Mouse (Mus musculus): ENCODE measurements around the gene Ccdc142. TPM values are rescaled to one million over a fixed set of nuclear protein-coding genes. Genes with fewer than 3 reads are reported as not detected.

Gene Ccdc142
- total RNA-seq, 1 experiment: 4.6 TPM

- peak within 1 kb of the TSS; percentile 42; the same call in 1 of the 2 replicates for H3K9ac ChIP-seq (ENCODE audit: insufficient read depth, low read depth, low read length, poor library complexity, severe bottlenecking)
- peak within 1 kb of the TSS; percentile 48 to 61 for H3K4me3 ChIP-seq (ENCODE audit: insufficient read depth in 1 of 2, low read depth in 1 of 2, low read length in 2 of 2, poor library complexity in 1 of 2, severe bottlenecking in 1 of 2)
- TF ChIP-seq MAFK (IDR thresholded peaks at IDR 0.05; ENCODE audit: insufficient read depth, low read depth, low read length): no peak
- TF ChIP-seq ZC3H11A (IDR thresholded peaks at IDR 0.05; ENCODE audit: borderline replicate concordance, low read depth, low read length): no peak
- no peak for TF ChIP-seq ZNF384 (IDR thresholded peaks at IDR 0.05; ENCODE audit: low read depth, low read length)
- no peak for TF ChIP-seq CHD2 (IDR thresholded peaks at IDR 0.05; ENCODE audit: low read depth, low read length)
- no peak for TF ChIP-seq HCFC1 (IDR thresholded peaks at IDR 0.05; ENCODE audit: borderline replicate concordance, insufficient read depth, low read length)
- H3K36me3 ChIP-seq (ENCODE audit: control insufficient read depth, insufficient read depth, low read length, poor library complexity, severe bottlenecking): no peaks in the 10 kb centered on the region; the same call in 1 of the 2 replicates
- no peak for DNase-seq (ENCODE audit: low read depth, low spot score)
- no peaks in the 10 kb centered on the region for H3K9me3 ChIP-seq (ENCODE audit: control insufficient read depth, insufficient read depth, low read depth, low read length)
- peaks cover 0 to 2% of the 10 kb centered on the region in 2 experiments; a peak in 1 of 4 replicates for H3K4me1 ChIP-seq (ENCODE audit: control insufficient read depth in 2 of 2, insufficient read depth in 2 of 2, low read length in 2 of 2, poor library complexity in 1 of 2)
- in situ Hi-C loops (cut with MboI; ENCODE audit: low sequenced_read_pairs in 2 of 2, unreplicated experiment in 2 of 2): no loop called here
- no peak within 1 kb of the TSS for H3K27ac ChIP-seq (ENCODE audit: insufficient read depth, low read depth, low read length, poor library complexity, severe bottlenecking)
These were observed 15.0 kb upstream of the Ccdc142 start, which contains the start of gene Lbx2 for GRCm38 (mm10) chr6:83086121-83087035. TSS of gene Lbx2 (plus strand) at chr6:83086367.

- H3K9me3 ChIP-seq (ENCODE audit: control insufficient read depth, insufficient read depth, low read depth, low read length): no peaks in the 10 kb centered on the region
- H3K9ac ChIP-seq (ENCODE audit: insufficient read depth, low read depth, low read length, poor library complexity, severe bottlenecking): no peak overlapping the region
- no peak for DNase-seq (ENCODE audit: low read depth, low spot score)
- TF ChIP-seq ZC3H11A (IDR thresholded peaks at IDR 0.05; ENCODE audit: borderline replicate concordance, low read depth, low read length): no peak
- no peak for TF ChIP-seq ZNF384 (IDR thresholded peaks at IDR 0.05; ENCODE audit: low read depth, low read length)
- no peak for TF ChIP-seq HCFC1 (IDR thresholded peaks at IDR 0.05; ENCODE audit: borderline replicate concordance, insufficient read depth, low read length)
- TF ChIP-seq CHD2 (IDR thresholded peaks at IDR 0.05; ENCODE audit: low read depth, low read length): no peak
- TF ChIP-seq MAFK (IDR thresholded peaks at IDR 0.05; ENCODE audit: insufficient read depth, low read depth, low read length): no peak
- H3K4me1 ChIP-seq (ENCODE audit: control insufficient read depth in 2 of 2, insufficient read depth in 2 of 2, low read length in 2 of 2, poor library complexity in 1 of 2): peaks cover 0 to 2% of the 10 kb centered on the region in 2 experiments; a peak in 1 of 4 replicates
- H3K36me3 ChIP-seq (ENCODE audit: control insufficient read depth, insufficient read depth, low read length, poor library complexity, severe bottlenecking): no peaks in the 10 kb centered on the region
- H3K27ac ChIP-seq (ENCODE audit: insufficient read depth, low read depth, low read length, poor library complexity, severe bottlenecking): no peak overlapping the region
- in situ Hi-C loops (cut with MboI; ENCODE audit: low sequenced_read_pairs in 2 of 2, unreplicated experiment in 2 of 2): no loop called here
- peak overlapping the region; percentile 37 to 61; a peak in 3 of 4 replicates for H3K4me3 ChIP-seq (ENCODE audit: insufficient read depth in 1 of 2, low read depth in 1 of 2, low read length in 2 of 2, poor library complexity in 1 of 2, severe bottlenecking in 1 of 2)
These were observed 14.0 kb upstream of the Ccdc142 start for GRCm38 (mm10) chr6:83087205-83087925.

GRCm38 (mm10) chr6:83087926-83088260, 13.5 kb upstream of the Ccdc142 start:
- TF ChIP-seq ZNF384 (IDR thresholded peaks at IDR 0.05; ENCODE audit: low read depth, low read length) (no peak), CHD2 (IDR thresholded peaks at IDR 0.05; ENCODE audit: low read depth, low read length) (no peak), ZC3H11A (IDR thresholded peaks at IDR 0.05; ENCODE audit: borderline replicate concordance, low read depth, low read length) (no peak), HCFC1 (IDR thresholded peaks at IDR 0.05; ENCODE audit: borderline replicate concordance, insufficient read depth, low read length) (no peak), MAFK (IDR thresholded peaks at IDR 0.05; ENCODE audit: insufficient read depth, low read depth, low read length) (no peak)
- no peak overlapping the region for H3K9ac ChIP-seq (ENCODE audit: insufficient read depth, low read depth, low read length, poor library complexity, severe bottlenecking)
- DNase-seq (ENCODE audit: low read depth, low spot score): no peak
- no peak overlapping the region for H3K27ac ChIP-seq (ENCODE audit: insufficient read depth, low read depth, low read length, poor library complexity, severe bottlenecking)
- in situ Hi-C loops (cut with MboI; ENCODE audit: low sequenced_read_pairs in 2 of 2, unreplicated experiment in 2 of 2): no loop called here
- H3K4me1 ChIP-seq (ENCODE audit: control insufficient read depth in 2 of 2, insufficient read depth in 2 of 2, low read length in 2 of 2, poor library complexity in 1 of 2): peaks cover 0 to 2% of the 10 kb centered on the region in 2 experiments; a peak in 1 of 4 replicates
- H3K36me3 ChIP-seq (ENCODE audit: control insufficient read depth, insufficient read depth, low read length, poor library complexity, severe bottlenecking): no peaks in the 10 kb centered on the region
- H3K9me3 ChIP-seq (ENCODE audit: control insufficient read depth, insufficient read depth, low read depth, low read length): no peaks in the 10 kb centered on the region
- H3K4me3 ChIP-seq (ENCODE audit: insufficient read depth in 1 of 2, low read depth in 1 of 2, low read length in 2 of 2, poor library complexity in 1 of 2, severe bottlenecking in 1 of 2): peak overlapping the region; percentile 37 to 61; a peak in 3 of 4 replicates

- no peak overlapping the region for H3K4me3 ChIP-seq (ENCODE audit: insufficient read depth in 1 of 2, low read depth in 1 of 2, low read length in 2 of 2, poor library complexity in 1 of 2, severe bottlenecking in 1 of 2)
- no peak overlapping the region for H3K27ac ChIP-seq (ENCODE audit: insufficient read depth, low read depth, low read length, poor library complexity, severe bottlenecking)
- no peak for DNase-seq (ENCODE audit: low read depth, low spot score)
- TF ChIP-seq CHD2 (IDR thresholded peaks at IDR 0.05; ENCODE audit: low read depth, low read length) (no peak), HCFC1 (IDR thresholded peaks at IDR 0.05; ENCODE audit: borderline replicate concordance, insufficient read depth, low read length) (no peak), MAFK (IDR thresholded peaks at IDR 0.05; ENCODE audit: insufficient read depth, low read depth, low read length) (no peak), ZC3H11A (IDR thresholded peaks at IDR 0.05; ENCODE audit: borderline replicate concordance, low read depth, low read length) (no peak), ZNF384 (IDR thresholded peaks at IDR 0.05; ENCODE audit: low read depth, low read length) (no peak)
- in situ Hi-C loops (cut with MboI; ENCODE audit: low sequenced_read_pairs in 2 of 2, unreplicated experiment in 2 of 2): no loop called here
- H3K36me3 ChIP-seq (ENCODE audit: control insufficient read depth, insufficient read depth, low read length, poor library complexity, severe bottlenecking): no peaks in the 10 kb centered on the region
- H3K9ac ChIP-seq (ENCODE audit: insufficient read depth, low read depth, low read length, poor library complexity, severe bottlenecking): no peak overlapping the region
- no peaks in the 10 kb centered on the region for H3K4me1 ChIP-seq (ENCODE audit: control insufficient read depth in 2 of 2, insufficient read depth in 2 of 2, low read length in 2 of 2, poor library complexity in 1 of 2)
- H3K9me3 ChIP-seq (ENCODE audit: control insufficient read depth, insufficient read depth, low read depth, low read length): no peaks in the 10 kb centered on the region
These were observed 8.8 kb upstream of the Ccdc142 start for GRCm38 (mm10) chr6:83092416-83093127.
